Mouse (Mus musculus) adrenal gland, postnatal 4 days (tissue): Measurements from ENCODE around the gene Cysltr2. TPM values are rescaled to one million over a fixed set of nuclear protein-coding genes. Genes with fewer than 3 reads are reported as not detected.

Experiments
- DNase-seq, 2 experiments: peaks; one replicate each; pipeline ENCODE4 v3.0.0; 2021 to 2022; ENCODE audit warnings: low spot score in 2 of 2, mixed read lengths in 2 of 2
- long read RNA-seq, 2 experiments: library from polyadenylated mRNA; stranded (forward); transcript quantifications; one replicate each; pipeline ENCODE4 v2.0.0; 2021
- total RNA-seq, 2 experiments: library from RNA; stranded (reverse); gene quantifications; 2 replicates each; pipeline ENCODE4 v1.2.3; 2021

Cysltr2 gene
- total RNA-seq, result 1 to 10 TPM in 1 of 2 experiments, under 1 TPM in 1; 0.78 to 1.2 TPM
- long read RNA-seq, experiment 1, result 0 reads
- long read RNA-seq, experiment 2, result 0 reads

DNA sequence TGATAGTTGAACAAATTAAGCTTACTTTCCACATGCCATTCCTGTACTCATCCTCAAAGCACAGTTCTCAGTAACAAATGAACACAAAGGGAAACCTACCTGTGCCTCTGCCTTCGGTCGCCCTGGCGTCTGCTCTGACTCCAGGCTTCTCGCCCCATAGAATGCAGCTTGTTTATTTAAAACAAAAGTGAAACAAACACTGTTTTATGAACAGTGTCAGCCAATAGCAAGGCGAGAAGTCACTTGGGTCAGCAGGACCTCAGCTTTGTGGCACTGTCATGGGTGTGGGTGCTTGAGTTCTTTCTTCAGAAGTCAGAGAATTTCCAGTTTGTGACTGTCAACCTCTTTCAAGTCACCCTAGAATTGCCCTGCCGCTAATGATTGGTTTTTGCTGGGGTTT lies at the start of gene Cysltr2:
Gene Cysltr2 (minus strand): TSS at position 178 of the 400 bp plus-strand sequence.
- DNase-seq, result no peak

DNA sequence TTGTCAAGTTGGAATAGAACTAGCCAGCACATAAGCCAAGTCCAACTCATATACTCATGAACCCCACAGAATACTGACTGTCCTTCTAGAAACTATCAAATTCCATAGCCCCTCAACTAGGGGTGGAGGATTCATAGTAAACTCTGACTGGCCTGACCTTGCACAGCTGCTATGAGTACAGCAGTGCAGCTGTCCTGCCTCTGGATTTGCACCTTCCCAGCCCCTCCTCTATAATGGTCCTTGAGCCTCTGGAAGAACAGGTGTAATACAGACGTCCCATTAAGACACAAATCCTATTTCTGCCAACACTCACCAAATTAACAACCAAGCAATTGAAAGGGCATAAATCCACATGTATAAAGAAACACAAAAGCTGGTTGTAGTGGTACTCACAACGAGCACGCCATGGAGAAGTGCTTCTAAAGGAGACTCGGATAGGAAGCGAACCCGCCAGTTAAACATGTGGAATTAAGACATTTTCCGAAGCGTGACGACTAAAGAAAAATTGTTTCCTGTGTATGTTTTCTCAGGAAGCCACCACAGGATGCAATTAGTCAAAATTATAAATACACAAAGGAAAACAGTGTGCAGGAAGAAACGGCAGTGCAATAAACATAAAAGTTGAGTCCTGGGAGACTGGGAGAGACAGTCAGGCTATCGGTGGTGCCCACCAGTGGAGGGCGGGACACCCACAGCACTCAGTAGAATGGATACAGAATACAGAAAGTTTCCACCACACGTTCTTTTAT lies 46.1 kb upstream of the Cysltr2 start:
- DNase-seq, result no peak

DNA sequence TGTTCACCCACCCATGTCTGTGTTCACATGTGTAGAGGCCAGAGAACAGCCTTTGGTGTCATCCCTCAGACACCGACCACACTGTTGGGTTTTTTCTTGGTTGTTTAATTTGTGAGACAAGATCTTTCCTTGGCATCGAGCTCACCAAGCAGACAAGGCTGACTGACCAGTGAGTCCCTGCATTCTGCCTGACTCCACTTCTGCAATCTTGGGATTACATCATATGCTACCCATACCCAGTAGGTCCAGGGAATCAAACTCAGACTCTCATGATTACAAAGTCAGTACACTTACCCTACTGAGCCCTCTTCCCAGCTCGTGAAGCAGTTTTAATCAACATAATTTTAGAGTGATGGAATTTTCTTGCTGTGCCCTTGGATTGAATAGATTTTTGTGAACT lies 44.0 kb upstream of the Cysltr2 start:
- DNase-seq, result no peak

DNA sequence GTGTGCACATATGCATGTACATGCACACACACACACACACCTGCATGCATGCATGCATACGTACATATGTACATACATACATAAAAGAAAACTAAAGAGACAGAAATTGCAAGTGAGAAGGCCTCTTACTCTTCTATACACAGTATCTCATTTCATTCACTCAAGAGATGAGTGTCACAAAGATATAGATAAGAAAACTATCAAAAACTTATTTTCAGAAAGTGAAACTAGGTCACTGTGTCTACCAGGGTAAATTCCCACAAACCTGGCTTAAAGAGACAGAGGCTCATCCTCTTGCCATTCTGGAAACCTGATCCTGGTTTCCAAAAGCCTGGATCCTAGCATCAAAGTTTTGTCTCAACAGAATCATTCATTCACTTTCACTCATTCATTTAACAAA lies 39.3 kb upstream of the Cysltr2 start:
- no peak for DNase-seq

DNA sequence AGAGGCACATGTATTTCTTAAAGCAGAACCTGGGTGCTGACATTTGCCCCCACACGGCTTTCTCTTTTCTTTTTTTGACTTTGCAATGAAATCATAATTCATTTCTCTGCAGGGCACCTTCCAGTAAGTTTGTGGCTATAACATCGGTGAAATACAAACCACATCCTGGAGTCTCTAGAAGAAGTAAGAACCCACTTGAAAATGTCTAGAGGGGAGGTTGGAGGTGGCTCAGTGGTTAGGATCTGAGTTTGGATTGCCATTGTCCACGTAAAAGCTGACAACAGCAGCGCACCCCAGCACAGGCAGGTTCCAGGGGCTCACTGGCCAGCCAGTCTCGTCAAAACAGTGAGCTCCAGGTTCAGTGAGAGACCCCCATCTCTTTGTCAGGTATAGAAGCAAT lies 38.8 kb upstream of the Cysltr2 start:
- DNase-seq, result no peak

DNA sequence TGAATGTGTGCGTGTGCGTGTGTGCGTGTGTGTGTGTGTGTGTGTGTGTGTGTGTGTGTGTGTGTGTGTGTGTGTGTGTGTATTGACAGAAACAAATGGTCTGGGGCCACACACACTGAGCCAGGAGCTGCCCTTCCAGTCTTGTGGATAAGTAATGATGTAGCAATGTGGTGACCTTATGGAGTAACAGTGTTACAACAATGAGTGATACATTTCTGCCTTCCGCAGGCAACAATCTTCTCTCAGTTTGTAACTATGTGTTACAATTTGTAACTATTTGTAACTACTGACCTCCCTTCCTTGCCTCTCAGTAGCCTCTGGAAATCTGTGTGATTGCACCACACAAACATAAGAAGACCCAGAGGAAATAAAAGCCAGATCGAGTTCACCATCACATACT lies 38.3 kb upstream of the Cysltr2 start:
- DNase-seq, result no peak

DNA sequence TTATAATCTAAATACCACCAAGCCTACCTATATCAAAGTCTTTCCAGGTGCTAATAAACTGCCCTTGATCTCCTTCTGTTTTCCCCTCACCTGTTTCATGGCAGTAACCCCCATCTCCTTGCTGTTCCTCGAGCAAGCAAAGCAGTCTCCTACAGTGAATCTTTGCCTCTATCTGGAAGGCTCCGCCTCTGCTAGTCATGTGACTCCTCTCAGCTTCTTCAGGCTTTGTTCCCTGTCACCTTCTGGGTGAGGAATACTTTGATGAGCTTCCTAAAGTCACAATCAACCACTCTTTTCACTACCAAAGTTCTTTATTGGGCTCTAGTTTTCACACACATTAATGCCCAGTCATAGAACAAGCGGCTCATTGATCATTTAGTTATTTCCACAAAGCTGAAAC lies 37.5 kb upstream of the Cysltr2 start:
- DNase-seq, result no peak

DNA sequence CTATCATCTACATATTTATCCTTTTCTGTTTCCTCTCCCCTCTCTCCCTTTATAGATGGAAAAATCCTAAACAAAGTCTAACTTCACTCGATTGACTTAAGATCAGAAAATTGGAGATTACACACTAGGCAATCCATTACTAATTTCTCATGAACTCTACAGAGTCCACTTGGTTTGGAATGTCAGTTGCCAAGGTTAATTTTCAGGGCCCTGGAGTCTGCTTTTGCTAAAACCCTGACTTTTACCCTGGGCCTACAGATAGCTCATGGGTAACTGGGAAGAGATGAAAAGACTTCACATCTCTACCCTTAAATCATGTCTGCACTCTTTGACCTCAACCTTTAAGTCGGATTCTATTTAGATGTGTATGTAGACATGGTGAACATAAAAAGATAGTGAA lies 34.6 kb upstream of the Cysltr2 start:
- no peak for DNase-seq

DNA sequence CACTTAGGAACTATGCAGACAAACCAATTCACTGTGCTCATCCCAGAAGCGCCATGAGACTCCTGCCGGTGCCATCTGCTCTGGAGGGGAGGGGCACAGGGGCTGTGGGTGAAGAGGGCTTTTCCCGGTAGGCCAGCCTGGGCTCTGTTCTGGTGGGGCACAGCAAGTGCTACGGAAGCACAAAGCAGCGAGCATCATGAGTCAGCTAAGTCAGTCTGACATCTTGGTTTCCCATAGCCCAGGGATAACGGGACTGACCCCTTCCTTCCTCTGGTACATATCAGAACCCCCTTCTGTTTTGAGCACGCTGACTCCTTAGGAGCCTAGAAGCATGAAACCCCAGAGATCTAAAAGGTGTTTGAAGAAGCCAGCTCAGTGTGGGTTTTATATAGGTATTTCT lies 15.5 kb upstream of the Cysltr2 start:
- no peak for DNase-seq

DNA sequence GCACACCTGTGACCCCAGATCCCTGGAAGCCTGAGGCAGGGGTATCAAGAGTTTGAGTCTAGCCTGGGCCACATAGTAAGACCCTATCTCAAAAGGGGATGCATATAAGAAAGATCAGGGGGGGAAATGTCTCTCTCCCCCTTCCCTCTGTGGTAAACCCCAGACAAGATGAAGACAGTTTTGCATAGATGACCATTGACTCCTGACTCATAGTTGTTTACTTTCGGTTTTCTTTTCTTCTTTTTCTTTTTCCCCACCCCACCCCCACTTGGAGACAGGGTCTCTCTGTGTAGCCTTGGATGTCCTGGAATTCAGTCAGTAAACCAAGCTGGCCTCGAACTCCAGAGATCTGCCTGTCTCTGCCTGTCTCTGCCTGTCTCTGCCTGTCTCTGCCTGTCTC lies 9.8 kb upstream of the Cysltr2 start:
- no peak for DNase-seq

DNA sequence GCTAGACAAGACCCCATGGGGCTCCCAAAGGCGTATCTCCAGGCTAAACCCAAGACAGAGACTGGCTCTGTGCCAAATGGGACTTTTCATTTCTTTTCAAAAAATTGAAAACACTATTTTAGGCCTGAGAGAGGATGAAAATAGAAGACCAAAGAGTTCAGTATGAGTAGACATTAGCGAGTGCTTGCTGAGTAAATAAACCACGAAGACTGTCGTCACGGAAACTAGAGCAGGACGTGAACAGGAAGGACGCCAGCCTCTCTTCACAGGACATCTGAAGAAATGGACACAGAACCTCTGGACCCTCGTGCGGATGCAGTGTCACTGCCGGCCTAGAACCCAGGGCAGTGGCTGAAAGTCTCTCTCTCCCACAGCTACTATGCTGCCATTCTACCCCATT lies 8.8 kb upstream of the Cysltr2 start:
- no peak for DNase-seq

DNA sequence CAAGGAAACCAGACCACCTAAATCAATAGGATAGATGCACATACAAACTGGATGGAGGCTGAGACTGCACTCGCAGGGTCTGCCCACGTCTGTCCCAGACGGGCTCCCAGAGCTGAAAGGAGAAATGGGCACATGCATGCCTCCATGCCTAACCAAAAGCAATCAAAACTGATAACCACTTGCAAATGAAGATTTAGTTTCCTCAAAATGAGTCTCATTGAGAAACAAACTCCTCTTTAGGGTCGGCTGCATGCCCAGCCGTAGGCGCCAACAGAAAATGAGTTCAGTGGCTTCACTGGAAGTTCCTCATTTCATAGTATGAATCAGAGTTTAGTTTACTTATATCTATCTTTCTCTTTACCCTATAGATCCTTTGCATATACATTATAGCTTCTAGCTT lies 7.9 kb upstream of the Cysltr2 start:
- DNase-seq, result no peak

DNA sequence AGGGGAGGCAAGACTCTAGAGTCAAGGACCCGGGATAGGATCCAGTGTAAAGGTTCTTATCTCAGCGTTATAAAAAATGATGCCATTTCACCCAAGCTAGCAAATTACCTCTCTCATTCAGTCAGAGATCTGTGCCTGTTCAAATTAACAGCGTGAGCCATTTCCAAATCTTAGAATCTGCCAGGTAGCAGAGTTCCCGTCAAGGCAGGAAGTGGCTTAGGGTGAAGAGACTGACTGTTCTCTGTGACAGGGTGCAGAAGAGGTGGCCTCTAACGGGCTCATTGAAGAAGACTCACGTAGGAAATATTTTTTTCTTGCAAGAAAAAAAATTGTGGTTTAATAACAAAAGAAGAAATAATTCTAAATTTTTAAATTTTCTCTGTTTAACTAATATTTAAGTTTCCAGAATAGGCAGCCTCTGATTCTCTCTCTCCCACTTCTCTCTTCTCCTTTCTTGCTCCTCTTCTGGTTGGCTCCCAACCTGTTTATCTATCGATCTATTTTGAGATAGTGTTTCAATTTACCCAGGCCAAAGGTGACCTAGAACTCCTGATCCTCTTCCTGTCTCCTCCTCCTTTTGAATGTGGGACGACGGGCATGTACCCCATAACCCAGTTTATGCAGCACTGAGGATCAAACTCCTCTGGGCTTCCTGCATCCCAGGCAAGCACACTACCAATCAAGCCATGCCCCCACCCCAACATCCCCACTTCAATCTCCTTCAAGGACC lies 3.5 kb downstream of the Cysltr2 start:
- DNase-seq, result no peak

DNA sequence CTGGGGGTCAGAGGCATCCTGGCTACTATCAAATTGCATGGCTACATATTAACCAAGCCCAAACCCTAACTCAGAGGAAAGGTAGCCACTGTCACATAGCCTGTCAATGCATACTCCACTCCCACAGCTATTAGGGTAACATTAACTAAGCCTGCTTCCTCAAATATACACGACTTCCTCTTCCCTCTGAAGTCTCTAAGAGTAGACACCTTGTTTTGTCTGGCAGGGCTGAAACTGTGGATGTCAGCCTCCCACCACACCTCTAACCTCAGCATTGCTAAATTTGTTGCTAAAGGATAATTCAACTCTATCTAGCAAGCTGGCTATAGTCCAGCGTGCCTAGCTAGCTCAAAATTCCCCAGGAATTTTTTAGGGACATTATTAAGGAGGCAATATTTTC lies 7.2 kb downstream of the Cysltr2 start:
- DNase-seq, result no peak

DNA sequence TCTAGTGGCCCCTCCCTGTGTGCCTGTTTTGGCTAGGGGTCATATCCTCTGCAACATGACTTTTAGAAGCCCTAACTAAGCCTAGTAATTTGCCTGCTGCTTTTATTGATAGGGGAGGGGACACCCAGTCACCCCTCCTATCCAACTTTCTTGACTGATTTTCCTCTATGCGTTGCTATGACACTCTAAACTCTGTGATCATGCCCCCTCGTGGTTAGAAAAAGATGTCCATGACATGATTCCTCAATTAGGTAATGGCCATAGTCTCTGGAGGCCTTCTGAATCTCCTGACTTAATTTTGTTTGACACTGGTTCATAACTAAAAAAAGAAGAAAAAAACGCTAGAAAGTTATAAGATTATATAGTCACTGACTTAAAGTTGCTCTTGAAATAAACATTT lies 15.6 kb downstream of the Cysltr2 start:
- DNase-seq, result no peak

DNA sequence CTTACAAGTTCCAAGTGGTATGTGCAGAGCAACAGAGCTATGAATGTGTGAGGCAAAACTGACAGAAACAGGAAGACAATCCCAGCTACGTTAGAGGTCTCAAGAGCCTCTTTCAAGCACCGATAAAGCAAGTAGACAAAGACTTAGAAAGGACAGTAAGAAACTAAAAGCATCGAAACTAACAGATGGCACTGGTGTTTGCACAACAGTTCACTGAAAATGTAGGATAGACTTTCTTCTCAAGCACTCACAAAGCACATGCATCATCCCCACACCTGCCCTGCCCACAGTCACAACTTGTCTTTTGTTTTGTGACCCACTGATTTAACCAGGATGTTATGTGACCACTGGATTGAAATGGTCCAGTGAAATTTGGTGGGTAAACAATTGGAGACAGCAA lies 17.7 kb downstream of the Cysltr2 start:
- no peak for DNase-seq

DNA sequence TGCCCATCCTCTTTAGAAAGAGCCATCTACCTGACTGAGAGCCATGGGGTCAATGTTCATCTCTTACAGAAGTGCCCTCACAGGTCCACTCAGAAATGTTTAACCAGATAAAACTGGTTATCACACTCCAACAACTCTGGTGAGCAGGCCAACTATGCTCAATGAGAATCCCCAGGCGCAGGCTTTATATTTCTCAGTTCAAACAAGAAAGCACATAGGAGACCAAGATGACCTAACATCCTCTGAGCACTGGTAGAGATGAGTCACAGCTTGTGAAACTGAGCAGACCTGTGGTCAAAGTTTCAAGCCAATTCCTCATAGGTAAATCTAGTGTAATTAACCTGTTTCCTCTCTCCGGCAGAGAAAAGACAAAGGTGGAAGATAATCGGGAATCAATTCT lies 31.6 kb downstream of the Cysltr2 start:
- no peak for DNase-seq

DNA sequence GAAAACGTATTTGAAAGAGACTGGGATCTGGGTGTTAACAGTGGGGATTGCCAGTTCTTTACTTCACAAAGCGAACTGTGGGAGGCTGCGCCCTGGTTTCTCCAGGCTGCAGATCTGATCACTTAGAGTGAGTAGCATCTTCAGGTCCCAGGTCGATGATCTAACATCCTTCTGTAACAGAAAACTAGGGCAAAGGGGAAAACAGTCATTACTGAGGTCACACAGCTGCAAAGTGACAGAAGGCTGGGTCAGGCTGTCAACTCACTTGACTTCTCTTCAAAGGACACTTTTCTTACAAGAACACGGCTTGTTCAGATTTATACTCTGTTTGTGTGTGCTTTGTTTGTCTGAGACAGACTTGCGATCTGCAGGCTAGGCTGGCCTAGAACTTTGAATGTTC lies 33.5 kb downstream of the Cysltr2 start:
- DNase-seq, result no peak

DNA sequence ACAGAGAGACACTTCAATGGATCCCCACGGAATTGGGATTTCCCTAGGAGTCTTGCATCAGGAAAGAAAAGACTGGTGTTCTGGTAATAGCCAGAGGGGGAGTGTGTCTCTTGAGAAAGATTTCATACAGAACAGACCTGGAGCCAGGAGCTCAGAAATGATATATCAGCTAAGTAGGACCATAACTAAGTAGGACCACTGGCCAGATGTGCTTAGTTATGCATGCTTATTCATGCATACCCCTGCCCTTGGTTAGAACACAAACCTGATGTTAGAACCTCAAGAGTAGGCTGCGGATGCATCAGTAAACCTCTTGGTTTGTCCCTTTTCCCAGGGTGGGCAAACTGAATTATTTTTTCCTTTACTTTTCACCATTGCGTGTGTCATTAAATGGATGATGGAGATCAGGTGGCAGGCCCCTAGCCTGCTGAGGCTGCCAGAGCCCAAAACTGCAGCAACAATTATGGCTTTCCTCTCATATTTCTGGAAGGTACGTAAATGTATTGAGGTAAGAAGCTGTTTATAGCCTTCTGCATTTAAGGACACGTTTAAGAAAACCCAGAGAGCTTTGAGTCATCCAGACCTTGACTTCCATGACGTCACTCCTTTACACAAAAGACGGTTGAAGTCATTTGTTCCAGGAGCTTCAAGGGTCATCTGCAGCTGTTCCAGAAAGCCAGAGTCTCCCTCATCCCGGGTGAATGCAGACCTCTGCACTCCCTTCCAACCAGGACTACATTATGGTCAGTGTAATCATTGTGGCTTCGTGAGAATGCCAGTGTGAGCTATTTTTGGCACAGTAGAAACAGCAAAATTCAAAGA lies 35.0 kb downstream of the Cysltr2 start:
- no peak for DNase-seq

DNA sequence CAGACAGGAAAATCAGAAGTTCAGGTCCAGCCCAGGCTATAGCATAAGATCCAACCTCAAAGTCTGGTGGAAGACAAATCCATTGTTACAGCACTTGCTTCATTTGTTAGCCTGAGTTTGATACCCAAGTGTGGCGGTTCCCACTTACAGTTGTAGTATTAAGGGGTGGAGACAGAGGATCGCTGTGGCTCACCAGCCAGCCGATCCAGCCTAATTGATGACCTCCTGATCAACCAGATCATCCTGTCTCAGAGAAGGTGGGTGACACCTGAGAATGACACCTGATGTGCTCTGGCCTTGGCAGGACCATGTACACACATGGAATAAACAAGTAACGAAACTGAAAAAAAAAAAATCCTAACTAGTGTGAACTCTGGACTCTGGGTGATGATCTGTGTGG lies 47.1 kb downstream of the Cysltr2 start:
- no peak for DNase-seq

DNA sequence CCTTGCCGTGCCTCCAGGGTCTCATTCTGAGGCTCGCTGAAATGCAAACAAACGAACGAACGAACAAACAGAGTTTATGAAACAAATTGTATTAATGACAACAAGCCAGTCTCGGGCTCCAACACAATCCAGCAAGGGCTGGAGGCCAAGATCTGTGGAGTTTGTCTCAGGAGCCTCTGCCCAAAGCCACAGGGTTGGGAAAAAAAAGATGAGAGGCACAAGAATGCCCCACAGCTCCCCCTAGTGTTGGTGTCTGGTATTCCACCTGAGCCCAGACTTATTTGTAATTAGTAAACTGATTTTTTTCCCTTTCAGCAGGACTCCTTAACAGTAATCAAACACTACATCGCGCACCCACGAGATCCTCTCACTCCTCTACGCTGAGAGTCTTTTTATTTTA lies 48.6 kb downstream of the Cysltr2 start:
- peak in 1 of 2 experiments; percentile 46 for DNase-seq

DNA sequence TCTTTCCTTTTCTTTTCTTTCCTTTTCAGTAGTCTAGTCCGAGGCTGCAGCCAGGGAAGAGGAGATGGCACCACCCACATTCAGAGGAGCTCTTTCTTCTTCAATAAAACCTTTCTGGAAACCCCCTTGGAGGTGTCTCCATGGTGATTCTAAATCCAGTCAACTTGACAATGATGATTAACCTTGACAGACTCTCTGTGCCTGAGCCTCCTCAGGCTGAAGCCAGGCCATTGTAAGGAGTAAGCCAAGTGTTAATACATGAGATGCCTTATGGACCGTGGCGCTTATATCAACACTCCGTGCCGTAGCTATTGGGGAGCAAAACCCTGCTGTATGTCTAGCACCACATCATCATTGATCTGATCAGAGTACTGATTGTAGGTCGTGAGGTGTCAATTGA lies 50.8 kb downstream of the Cysltr2 start:
- DNase-seq, result no peak
